In genomic region chr17:26662978-26663683, GRCm38 (mm10) we compare ENCODE assay signal across 8 mouse cellular contexts. TPM values are rescaled to one million over a fixed set of nuclear protein-coding genes. Genes with fewer than 3 reads are reported as not detected.
DNase-seq lines count a peak whose midpoint lies in the region; ATAC-seq lines count a peak whose summit lies in the region.

Gene Atp6v0e (plus strand): TSS chr17:26663231.

- intact Hi-C loops in gastrocnemius, postnatal 14 days (cut with DNase I; ENCODE audit: low total_unique reads) = no loop called here
- intact Hi-C loops in left cerebral cortex, postnatal 10 days (cut with DNase I) = loop anchor here (5.0 to 10.0 kb wide), 2 partner anchors 122 to 224 kb away; partner anchors contain the start of gene Bnip1

- DNase-seq in adipocyte (ENCODE audit: low spot score) = peak; percentile 84
- DNase-seq in embryo, embryonic 10 days (ENCODE audit: low spot score) = peak; percentile 98
- peak; percentile 97 for DNase-seq in gastrocnemius, postnatal 14 days
- DNase-seq in left cerebral cortex, postnatal 10 days (ENCODE audit: extremely low spot score in 1 of 2, low spot score in 2 of 2) = peak; percentile 95 to 98
- peak; percentile 93 for DNase-seq in right cerebral cortex, postnatal 25 days
- peak; percentile 89 to 98 for DNase-seq in urinary bladder, postnatal 4 days (ENCODE audit: low spot score in 2 of 2)

- peak; percentile 97 for ATAC-seq in inflammation-experienced regulatory T-cells, adult 6 months
- ATAC-seq in megakaryocyte-erythroid progenitor cell, adult 5-6 weeks (replicated peaks; ENCODE audit: low FRiP score, low TSS enrichment, poor library complexity, severe bottlenecking) = peak; percentile 89

RNA-seq across cellular contexts. Expression of gene Atp6v0e, which starts in this region (rescaled TPM):
- total RNA-seq in gastrocnemius, postnatal 14 days (2021) = 10 to 100 TPM; 37.4 to 40.8 TPM
- polyA plus RNA-seq in inflammation-experienced regulatory T-cells, adult 6 months (2017; shearing (Covaris generic)) = 100 to 1,000 TPM; 402 to 432 (median 418) TPM
- total RNA-seq in left cerebral cortex, postnatal 10 days (2021) = 10 to 100 TPM; 31.3 to 34.7 TPM
- total RNA-seq in megakaryocyte-erythroid progenitor cell, adult 5-6 weeks (2014; fragmentation: Nextera tagmentation) = 212 and 213 TPM in 2 replicates
- total RNA-seq in megakaryocyte-erythroid progenitor cell, adult 5-6 weeks (2017) = 270 and 362 TPM in 2 replicates

Comparison
In these comparisons a context has a peak if more than half of its experiments do, and no peak if none do; other contexts are left out.
1. Peak in every context shown above with its lines: DNase-seq and ATAC-seq.
2. RNA of gene Atp6v0e (total RNA-seq): 212 to 362 TPM in megakaryocyte-erythroid progenitor cell, adult 5-6 weeks; 37.4 to 40.8 TPM in gastrocnemius, postnatal 14 days and 31.3 to 34.7 TPM in left cerebral cortex, postnatal 10 days; every median in the first group is over 4 times any median in the second.